Mouse (Mus musculus): ENCODE results near the gene Atp5g1.

The Atp5g1 gene

GRCm38 (mm10) chr11:96073295-96073993, 2.0 kb downstream of the Atp5g1 start:
- in situ Hi-C loops (cut with MboI; ENCODE audit: low sequenced_read_pairs), result no loop called here

GRCm38 (mm10) chr11:96071013-96071412, 4.5 kb downstream of the Atp5g1 start:
- in situ Hi-C loops (cut with MboI; ENCODE audit: low sequenced_read_pairs), result no loop called here

GRCm38 (mm10) chr11:96070353-96070752, 5.1 kb downstream of the Atp5g1 start:
- in situ Hi-C loops (cut with MboI; ENCODE audit: low sequenced_read_pairs), result no loop called here

- in situ Hi-C loops (cut with MboI; ENCODE audit: low sequenced_read_pairs), result no loop called here
Measured at GRCm38 (mm10) chr11:96068231-96068630, 7.2 kb downstream of the Atp5g1 start.

- in situ Hi-C loops (cut with MboI; ENCODE audit: low sequenced_read_pairs), result no loop called here
Measured at GRCm38 (mm10) chr11:96065215-96065911, 10.1 kb downstream of the Atp5g1 start, which contains the start of gene Ube2z. Gene Ube2z, minus strand, starts transcription at chr11:96065388.

GRCm38 (mm10) chr11:96064521-96065214, 10.8 kb downstream of the Atp5g1 start:
- in situ Hi-C loops (cut with MboI; ENCODE audit: low sequenced_read_pairs), result no loop called here

GRCm38 (mm10) chr11:96058309-96058708, 17.2 kb downstream of the Atp5g1 start:
- in situ Hi-C loops (cut with MboI; ENCODE audit: low sequenced_read_pairs), result no loop called here

- in situ Hi-C loops (cut with MboI; ENCODE audit: low sequenced_read_pairs), result no loop called here
Measured at GRCm38 (mm10) chr11:96050854-96051253, 24.6 kb downstream of the Atp5g1 start.

GRCm38 (mm10) chr11:96049939-96050338, 25.5 kb downstream of the Atp5g1 start:
- in situ Hi-C loops (cut with MboI; ENCODE audit: low sequenced_read_pairs), result no loop called here

GRCm38 (mm10) chr11:96047469-96048373, 27.7 kb downstream of the Atp5g1 start:
- in situ Hi-C loops (cut with MboI; ENCODE audit: low sequenced_read_pairs), result no loop called here

- in situ Hi-C loops (cut with MboI; ENCODE audit: low sequenced_read_pairs), result no loop called here
Measured at GRCm38 (mm10) chr11:96046793-96047192, 28.7 kb downstream of the Atp5g1 start.

GRCm38 (mm10) chr11:96046028-96046427, 29.4 kb downstream of the Atp5g1 start:
- in situ Hi-C loops (cut with MboI; ENCODE audit: low sequenced_read_pairs), result no loop called here

GRCm38 (mm10) chr11:96044803-96045567, 30.5 kb downstream of the Atp5g1 start:
- in situ Hi-C loops (cut with MboI; ENCODE audit: low sequenced_read_pairs), result no loop called here

GRCm38 (mm10) chr11:96038560-96038959, 36.9 kb downstream of the Atp5g1 start:
- in situ Hi-C loops (cut with MboI; ENCODE audit: low sequenced_read_pairs), result no loop called here

GRCm38 (mm10) chr11:96037499-96037898, 38.0 kb downstream of the Atp5g1 start:
- in situ Hi-C loops (cut with MboI; ENCODE audit: low sequenced_read_pairs), result no loop called here

- in situ Hi-C loops (cut with MboI; ENCODE audit: low sequenced_read_pairs), result no loop called here
Measured at GRCm38 (mm10) chr11:96035133-96035532, 40.3 kb downstream of the Atp5g1 start.

GRCm38 (mm10) chr11:96034596-96035052, 40.8 kb downstream of the Atp5g1 start, which contains the start of gene Snf8:
Gene Snf8, plus strand, starts transcription at chr11:96034885.
- in situ Hi-C loops (cut with MboI; ENCODE audit: low sequenced_read_pairs), result no loop called here

- in situ Hi-C loops (cut with MboI; ENCODE audit: low sequenced_read_pairs), result no loop called here
Measured at GRCm38 (mm10) chr11:96034116-96034515, 41.4 kb downstream of the Atp5g1 start.

- in situ Hi-C loops (cut with MboI; ENCODE audit: low sequenced_read_pairs), result no loop called here
Measured at GRCm38 (mm10) chr11:96033264-96033663, 42.2 kb downstream of the Atp5g1 start.

- in situ Hi-C loops (cut with MboI; ENCODE audit: low sequenced_read_pairs), result no loop called here
Measured at GRCm38 (mm10) chr11:96031701-96032100, 43.8 kb downstream of the Atp5g1 start.
